Mouse (Mus musculus) hematopoietic multipotent progenitor cell, adult 10-12 weeks (in vitro differentiated cells): ENCODE measurements around the gene Prdx6b. TPM values are rescaled to one million over a fixed set of nuclear protein-coding genes. Genes with fewer than 3 reads are reported as not detected.

Experiments used
- polyA plus RNA-seq: library from polyadenylated mRNA; stranded (reverse); fragments of >175 nt; gene quantifications from 2 replicates; pipeline ENCODE4 v1.2.3, GENCODE M21; 2012; ENCODE audit warnings: low replicate concordance

The Prdx6b gene
- not detected in 2 replicates for polyA plus RNA-seq

GRCm38 (mm10) chr2:80292172-80292571, at the start of gene Prdx6b:
TSS of gene Prdx6b (plus strand) at chr2:80292472.

GRCm38 (mm10) chr2:80315242-80316161, 23.2 kb downstream of the Prdx6b start, which contains the start of gene Dnajc10:
TSS of gene Dnajc10 (plus strand) at chr2:80315466.

Other genes starting within 250 kb of the Prdx6b start
- gene Pde1a, start 163.0 kb upstream of the Prdx6b start, polyA plus RNA-seq, result not detected in 2 replicates
- gene Dnajc10, start 23.0 kb downstream of the Prdx6b start, polyA plus RNA-seq, result 37.6 and 64.6 TPM in 2 replicates
- gene Frzb, start 155.2 kb downstream of the Prdx6b start, polyA plus RNA-seq, result 0.28 and 0.29 TPM in 2 replicates